Mouse (Mus musculus) lung, embryonic 15.5 days (tissue): ENCODE data around the gene Etd. TPM values are rescaled to one million over a fixed set of nuclear protein-coding genes. Genes with fewer than 3 reads are reported as not detected.
"Not testable (repeated sequence)": the region's sequence is repeated elsewhere in the genome, so short reads cannot be mapped to it uniquely, and the experiment has no call there.

Source experiments
- ATAC-seq: fragments of 200-750 bp; cut with Nextera tagmentation; 2 replicates; pipeline ENCODE4 v1.8.0; 2017; ENCODE audit warnings: moderate number of reproducible peaks, borderline replicate concordance; ENCODE audit not compliant: low FRiP score, low TSS enrichment; ENCODE audit errors: extremely low read depth
- H3K27ac ChIP-seq: fragments of 300-500 bp; sonication (generic); 2 replicates; pipeline ENCODE4 v1.5.1; 2015; ENCODE audit warnings: moderate library complexity, mild to moderate bottlenecking, inconsistent platforms
- H3K27me3 ChIP-seq: fragments of 300-500 bp; sonication (generic); 2 replicates; pipeline ENCODE4 v1.6.1; 2015; ENCODE audit warnings: inconsistent platforms
- H3K36me3 ChIP-seq: fragments of 300-500 bp; sonication (generic); 2 replicates; pipeline ENCODE4 v1.6.1; 2015; ENCODE audit warnings: inconsistent platforms
- H3K4me1 ChIP-seq: fragments of 300-500 bp; sonication (generic); 2 replicates; pipeline ENCODE4 v1.6.1; 2015; ENCODE audit warnings: inconsistent platforms
- H3K4me2 ChIP-seq: fragments of 300-500 bp; sonication (generic); 2 replicates; pipeline ENCODE4 v1.6.1; 2015; ENCODE audit warnings: inconsistent platforms, mild to moderate bottlenecking, moderate library complexity
- H3K4me3 ChIP-seq: fragments of 300-500 bp; sonication (generic); 2 replicates; pipeline ENCODE4 v1.5.1; 2015; ENCODE audit warnings: mild to moderate bottlenecking, inconsistent platforms
- H3K9ac ChIP-seq: fragments of 300-500 bp; sonication (generic); 2 replicates; pipeline ENCODE4 v1.6.1; 2015; ENCODE audit warnings: inconsistent platforms
- H3K9me3 ChIP-seq: fragments of 300-500 bp; sonication (generic); 2 replicates; pipeline ENCODE4 v1.6.1; 2016; ENCODE audit warnings: inconsistent platforms
- WGBS: fragments of 180-500 bp; shearing (Covaris S2); methylation state at CpG from one replicate; pipeline ENCODE4 v1.1.7; 2015; 5-methylcytosine and 5-hydroxymethylcytosine counted together
- polyA plus RNA-seq: library from polyadenylated mRNA; unstranded; fragments of >200 nt; fragmentation: Nextera tagmentation; extraction: Ambion mirVana; gene quantifications from 2 replicates; pipeline ENCODE4 v1.2.1, GENCODE M21; 2015

Etd gene
- not detected in 2 replicates for polyA plus RNA-seq

- no peaks in the 10 kb centered on the region for H3K36me3 ChIP-seq
- H3K27ac ChIP-seq = no peak within 1 kb of the TSS
- 89% methylated on average over 3 of the region's 3 CpGs for WGBS
- H3K9me3 ChIP-seq = no peaks in the 10 kb centered on the region
- ATAC-seq = no peak
- H3K4me1 ChIP-seq = no peaks in the 10 kb centered on the region
- no peaks in the 10 kb centered on the region for H3K27me3 ChIP-seq
- H3K4me3 ChIP-seq = no peak within 1 kb of the TSS
- H3K9ac ChIP-seq = no peak within 1 kb of the TSS
- H3K4me2 ChIP-seq = no peak within 1 kb of the TSS
Measured at GRCm38 (mm10) chrX:53434618-53435017, at the start of gene Etd. Etd (plus strand) TSS chrX:53434918.

- no peak overlapping the region for H3K4me2 ChIP-seq
- 45% methylated on average over 3 of the region's 3 CpGs for WGBS
- no peak for ATAC-seq
- no peak overlapping the region for H3K4me3 ChIP-seq
- no peaks in the 10 kb centered on the region for H3K27me3 ChIP-seq
- H3K36me3 ChIP-seq = no peaks in the 10 kb centered on the region
- no peak overlapping the region for H3K9ac ChIP-seq
- H3K27ac ChIP-seq = no peak overlapping the region
- H3K4me1 ChIP-seq = no peaks in the 10 kb centered on the region
- no peaks in the 10 kb centered on the region for H3K9me3 ChIP-seq
Measured at GRCm38 (mm10) chrX:53386362-53386761, 48.4 kb upstream of the Etd start.

- H3K9me3 ChIP-seq = no peaks in the 10 kb centered on the region
- no peaks in the 10 kb centered on the region for H3K4me1 ChIP-seq
- H3K9ac ChIP-seq = no peak overlapping the region
- 64% methylated on average over 1 of the region's 1 CpGs for WGBS
- H3K4me2 ChIP-seq = no peak overlapping the region
- no peak overlapping the region for H3K27ac ChIP-seq
- no peaks in the 10 kb centered on the region for H3K27me3 ChIP-seq
- H3K36me3 ChIP-seq = no peaks in the 10 kb centered on the region
- H3K4me3 ChIP-seq = no peak overlapping the region
- ATAC-seq = no peak
Measured at GRCm38 (mm10) chrX:53432888-53433287, 1.8 kb upstream of the Etd start.

- 41% methylated on average over 3 of the region's 3 CpGs for WGBS
- Histone ChIP-seq H3K27ac (no peak overlapping the region), H3K27me3 (no peaks in the 10 kb centered on the region), H3K36me3 (no peaks in the 10 kb centered on the region), H3K9me3 (no peaks in the 10 kb centered on the region), H3K4me1 (no peaks in the 10 kb centered on the region), H3K4me3 (no peak overlapping the region), H3K4me2 (no peak overlapping the region), H3K9ac (no peak overlapping the region)
- ATAC-seq = no peak
Measured at GRCm38 (mm10) chrX:53459573-53459972, 24.9 kb downstream of the Etd start.

GRCm38 (mm10) chrX:53464194-53464593, 29.5 kb downstream of the Etd start:
- H3K4me2 ChIP-seq, H3K4me3 ChIP-seq, H3K9ac ChIP-seq, H3K36me3 ChIP-seq, H3K4me1 ChIP-seq, H3K27ac ChIP-seq, ATAC-seq, H3K9me3 ChIP-seq, H3K27me3 ChIP-seq: not testable (repeated sequence)

Other genes with a start within 250 kb of the Etd start
- 14.5 and 15.0 TPM in 2 replicates for gene Plac1, start 194.8 kb upstream of the Etd start, polyA plus RNA-seq
- 15.1 and 15.6 TPM in 2 replicates for gene Fam122b, start 165.1 kb upstream of the Etd start, polyA plus RNA-seq
- gene Fam122c, start 161.5 kb upstream of the Etd start, polyA plus RNA-seq = not detected in 2 replicates
- gene Mospd1, start 64.4 kb upstream of the Etd start, polyA plus RNA-seq = 40.7 and 45.3 TPM in 2 replicates
- 33.2 and 35.3 TPM in 2 replicates for gene Rtl8c, start 173.1 kb downstream of the Etd start, polyA plus RNA-seq
- gene Gm14597, start 174.1 kb downstream of the Etd start, polyA plus RNA-seq = not detected in 2 replicates
- gene Rtl8a, start 208.8 kb downstream of the Etd start, polyA plus RNA-seq = 89.3 and 93.5 TPM in 2 replicates
- 76.0 and 84.2 TPM in 2 replicates for gene Rtl8b, start 235.5 kb downstream of the Etd start, polyA plus RNA-seq